Mouse (Mus musculus) olfactory bulb, adult 2 months (tissue): ENCODE data around the gene Gm17334. TPM values are rescaled to one million over a fixed set of nuclear protein-coding genes. Genes with fewer than 3 reads are reported as not detected.

Experiments
- H3K27ac ChIP-seq: fragments of 200-500 bp; 2 replicates; pipeline ENCODE4 v1.5.1; 2012; ENCODE audit warnings: low read depth, low read length; ENCODE audit not compliant: insufficient read depth
- H3K4me1 ChIP-seq: fragments of 200-500 bp; 2 replicates; pipeline ENCODE4 v1.6.1; 2012; ENCODE audit warnings: low read length; ENCODE audit not compliant: control insufficient read depth, insufficient read depth
- H3K4me3 ChIP-seq: fragments of 200-500 bp; 2 replicates; pipeline ENCODE4 v1.5.1; 2012; ENCODE audit warnings: mild to moderate bottlenecking, low read depth, low read length, moderate library complexity; ENCODE audit not compliant: insufficient read depth
- CTCF ChIP-seq: fragments of 200-500 bp; IDR thresholded peaks from 2 replicates; pipeline ENCODE4 v1.5.1; 2012; ENCODE audit warnings: low read depth, mild to moderate bottlenecking, low read length, moderate library complexity; ENCODE audit not compliant: insufficient read depth
- POLR2A ChIP-seq: fragments of 200-500 bp; IDR thresholded peaks from 2 replicates; pipeline ENCODE4 v1.6.1; 2012; ENCODE audit warnings: mild to moderate bottlenecking, low read depth, low read length, moderate library complexity; ENCODE audit not compliant: insufficient read depth
- WGBS: fragments of 180-500 bp; shearing (Covaris S2); methylation state at CpG from one replicate; pipeline ENCODE4 v1.1.7; 2018; 5-methylcytosine and 5-hydroxymethylcytosine counted together
- polyA plus RNA-seq: library from polyadenylated mRNA; stranded (reverse); fragments of >200 nt; gene quantifications from 2 replicates; pipeline ENCODE4 v1.2.4, GENCODE M21; 2012; ENCODE audit warnings: low replicate concordance; ENCODE audit not compliant: missing spikeins, insufficient read depth, insufficient read length

Gene Gm17334
- polyA plus RNA-seq, 1 experiment: not detected

DNA sequence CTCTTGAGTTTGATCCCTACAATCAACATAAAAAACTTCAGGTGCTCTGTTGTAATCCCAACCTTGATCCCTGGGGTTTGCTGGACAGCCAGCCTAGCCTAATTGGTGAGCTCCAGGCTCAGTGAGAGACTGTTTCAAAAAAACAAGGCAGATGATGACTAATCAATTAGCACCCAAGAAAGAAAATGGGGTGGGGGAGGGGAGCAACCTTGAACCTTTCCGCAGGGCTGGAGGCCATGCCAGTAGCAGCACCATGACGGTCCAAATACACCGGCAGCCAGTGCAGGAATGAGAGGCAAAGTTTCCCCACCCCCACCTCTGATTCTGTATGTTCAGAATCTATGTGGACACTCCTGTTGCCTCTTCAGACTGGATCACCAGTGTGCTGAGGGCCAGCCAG is 16.3 kb upstream of the Gm17334 start:
- no peak for TF ChIP-seq CTCF
- no peak for TF ChIP-seq POLR2A
- H3K27ac ChIP-seq: no peak overlapping the region
- 67% methylated on average over 3 of the region's 3 CpGs for WGBS
- no peak overlapping the region for H3K4me3 ChIP-seq
- H3K4me1 ChIP-seq: no peaks in the 10 kb centered on the region

DNA sequence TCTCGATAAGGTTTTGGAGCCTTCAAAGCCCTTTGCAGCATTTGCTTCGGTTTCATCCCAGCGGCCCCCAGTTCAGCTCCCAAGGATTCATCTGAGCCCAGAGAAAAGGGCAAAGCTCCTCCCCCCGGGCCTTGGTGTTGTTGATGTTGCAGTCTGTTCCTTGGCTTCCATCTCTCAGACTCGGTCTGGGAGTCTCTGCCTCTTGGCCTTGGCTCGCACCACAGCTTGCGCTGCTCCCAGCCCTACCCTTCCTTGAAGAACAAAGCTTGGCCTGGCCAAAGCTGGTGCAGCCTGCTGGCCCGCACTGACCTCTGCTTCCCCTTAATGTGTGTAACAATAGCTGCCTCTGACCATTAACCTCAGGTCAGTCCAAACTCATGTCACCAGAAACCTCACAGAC is 15.2 kb upstream of the Gm17334 start:
- no peak overlapping the region for H3K4me3 ChIP-seq
- 89% methylated on average over 8 of the region's 8 CpGs for WGBS
- H3K27ac ChIP-seq: no peak overlapping the region
- H3K4me1 ChIP-seq: no peaks in the 10 kb centered on the region
- TF ChIP-seq CTCF (no peak), POLR2A (no peak)

DNA sequence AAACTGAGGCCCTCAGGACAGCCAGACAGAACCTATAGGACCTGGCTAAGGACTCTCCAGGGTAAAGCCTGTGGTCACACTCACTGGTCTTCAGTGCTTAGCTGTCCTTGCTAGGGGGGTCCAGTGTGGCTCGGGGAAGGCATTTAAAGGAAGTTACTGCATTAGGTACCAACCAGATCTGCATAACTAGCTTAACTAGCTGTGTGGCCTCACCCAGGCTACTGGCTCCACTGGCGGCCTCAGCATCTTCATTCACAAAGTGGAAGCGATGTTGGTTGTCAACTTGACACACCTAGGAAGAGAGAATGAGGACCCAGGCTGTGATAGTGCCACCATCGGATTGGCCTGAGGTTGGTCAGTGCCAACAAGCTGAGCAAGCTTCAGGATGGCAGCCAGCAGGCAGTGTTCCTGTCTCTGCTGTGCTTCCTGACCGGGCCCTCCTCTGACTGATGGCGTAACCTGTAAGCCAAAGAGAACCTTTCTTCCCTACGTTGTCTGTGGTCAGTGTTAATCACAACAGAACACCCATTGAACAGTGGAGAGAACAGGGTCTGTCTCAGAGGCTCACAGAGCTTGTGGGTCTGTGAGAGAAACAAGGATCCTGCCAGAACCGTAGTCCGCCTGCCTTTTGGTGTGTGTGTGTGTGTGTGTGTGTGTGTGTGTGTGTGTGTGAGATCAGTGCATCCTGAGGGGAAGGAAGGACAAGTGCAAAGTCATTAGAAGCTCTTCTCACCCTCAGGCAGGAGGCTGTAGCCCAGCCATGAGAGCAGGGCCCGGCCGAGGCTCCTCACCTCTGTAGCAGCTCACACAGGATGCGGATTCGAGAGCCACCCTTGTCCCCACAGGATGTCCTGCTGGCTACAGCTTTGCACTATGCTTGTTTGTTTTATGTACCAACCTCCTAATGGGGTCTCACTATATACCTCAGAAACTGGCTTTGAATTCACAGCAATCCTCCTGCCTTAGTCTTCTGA is 13.4 kb upstream of the Gm17334 start:
- no peak overlapping the region for H3K27ac ChIP-seq
- H3K4me1 ChIP-seq: no peaks in the 10 kb centered on the region
- no peak overlapping the region for H3K4me3 ChIP-seq
- WGBS: 86% methylated on average over 13 of the region's 13 CpGs
- no peak for TF ChIP-seq CTCF
- no peak for TF ChIP-seq POLR2A

DNA sequence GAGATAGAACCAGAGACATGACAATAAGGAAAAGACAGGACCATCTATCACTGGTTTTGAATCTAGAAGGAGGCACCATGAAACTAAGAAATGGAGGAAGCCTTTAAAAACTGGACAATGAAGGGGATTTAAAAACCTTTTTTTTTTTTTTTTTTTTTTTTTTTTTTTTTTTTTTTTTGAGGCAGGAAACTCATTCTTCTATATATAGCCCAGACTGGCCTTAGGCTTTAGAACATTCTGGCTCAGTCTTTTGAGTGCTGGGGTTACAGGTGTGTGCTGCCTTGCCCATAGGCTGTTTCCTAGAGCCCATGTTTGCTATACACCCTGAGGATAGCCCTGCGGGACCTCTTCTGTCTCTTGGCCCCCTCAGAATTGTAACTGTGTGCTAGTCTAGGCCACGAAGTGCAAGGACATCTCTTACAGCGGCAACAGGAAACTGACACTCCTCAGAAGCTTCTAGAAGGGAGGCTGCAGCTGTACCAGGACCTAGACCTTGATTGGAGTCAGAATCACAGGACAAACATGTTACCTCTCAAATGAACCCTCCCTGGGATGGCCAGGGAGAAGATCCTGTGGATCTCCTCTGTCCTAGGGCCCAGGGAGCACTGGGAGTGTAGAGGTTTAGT is 12.4 kb upstream of the Gm17334 start:
- WGBS: 94% methylated on average over 3 of the region's 3 CpGs
- Histone ChIP-seq H3K4me3 (no peak overlapping the region), H3K27ac (no peak overlapping the region), H3K4me1 (no peaks in the 10 kb centered on the region)
- TF ChIP-seq POLR2A: no peak
- TF ChIP-seq CTCF: no peak

DNA sequence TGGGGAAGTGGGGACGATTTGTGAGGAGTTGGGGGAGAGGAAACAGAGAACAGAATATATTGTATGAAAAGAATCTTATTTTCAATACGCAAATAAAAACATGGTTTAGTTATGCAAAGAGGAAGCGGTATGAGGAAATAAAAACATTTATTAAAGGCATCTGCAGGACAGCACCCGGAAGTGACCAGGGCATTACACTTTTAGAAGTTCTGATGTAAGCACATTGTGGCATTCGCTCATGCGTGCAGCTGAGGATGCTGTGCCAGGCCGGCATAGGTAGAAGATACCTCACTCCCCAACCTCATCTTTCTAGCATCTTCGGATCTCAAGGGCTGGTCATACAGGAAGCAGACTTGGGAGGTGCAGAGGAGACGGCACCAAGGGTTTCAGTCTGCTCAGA is 10.3 kb upstream of the Gm17334 start:
- Histone ChIP-seq H3K27ac (no peak overlapping the region), H3K4me1 (no peaks in the 10 kb centered on the region), H3K4me3 (no peak overlapping the region)
- 89% methylated on average over 9 of the region's 9 CpGs for WGBS
- TF ChIP-seq CTCF: no peak
- TF ChIP-seq POLR2A: no peak

DNA sequence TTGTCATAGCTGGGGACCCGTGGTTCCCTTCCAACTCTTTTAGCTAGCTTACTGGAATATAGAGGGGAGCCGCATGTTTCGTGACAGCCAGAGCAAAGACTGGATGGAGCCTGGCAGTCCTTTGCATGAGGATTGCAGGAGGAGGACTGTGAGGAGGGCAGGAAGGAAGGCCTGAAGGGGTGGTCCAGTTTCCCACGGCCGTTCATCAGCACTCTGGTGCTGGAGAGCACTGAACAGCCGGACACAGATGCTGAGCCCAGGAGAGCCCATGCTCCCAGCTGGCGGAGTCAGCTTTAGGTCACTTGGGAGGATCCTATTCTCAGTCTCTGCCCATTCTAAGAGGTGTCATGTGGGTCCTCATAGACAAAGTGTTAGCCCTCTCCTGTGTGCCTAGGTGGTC is 9.0 kb upstream of the Gm17334 start:
- WGBS: 96% methylated on average over 7 of the region's 7 CpGs
- Histone ChIP-seq H3K4me3 (no peak overlapping the region), H3K4me1 (no peaks in the 10 kb centered on the region)

DNA sequence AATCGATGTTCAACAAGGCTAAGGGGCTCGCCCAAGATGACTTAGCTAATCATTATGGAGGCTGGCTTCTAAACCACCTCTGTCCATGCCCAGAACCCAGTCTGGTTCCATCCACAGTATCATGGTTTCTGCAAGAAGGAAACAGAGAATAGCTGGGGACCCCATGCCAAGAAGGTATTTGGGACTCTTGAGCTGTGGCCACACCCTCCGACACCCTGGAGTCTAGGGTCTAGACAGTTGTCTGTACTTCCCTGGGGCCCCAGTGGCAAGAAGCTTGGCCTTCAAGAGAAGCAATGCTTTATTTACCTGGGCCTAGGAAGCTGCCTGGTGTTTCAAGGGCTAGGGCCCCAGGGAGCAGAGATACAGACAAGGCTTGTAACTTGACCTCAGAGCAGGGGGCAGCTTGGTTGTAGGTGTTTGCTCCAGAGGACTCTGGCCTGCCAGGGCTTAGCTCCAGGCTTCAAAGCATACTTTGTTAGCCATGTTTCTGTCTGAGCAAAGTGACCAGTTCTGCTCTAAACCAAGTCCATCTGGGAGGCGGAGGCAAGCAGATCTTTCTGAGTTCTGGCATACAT is 8.3 kb upstream of the Gm17334 start:
- no peak overlapping the region for H3K27ac ChIP-seq
- no peak overlapping the region for H3K4me3 ChIP-seq
- WGBS: 88% methylated on average over 4 of the region's 4 CpGs
- TF ChIP-seq POLR2A (no peak), CTCF (no peak)
- H3K4me1 ChIP-seq: no peaks in the 10 kb centered on the region

More for the DNA sequence above, 9.0 kb upstream of the Gm17334 start:
- TF ChIP-seq CTCF (no peak), POLR2A (no peak)
- no peak overlapping the region for H3K27ac ChIP-seq

DNA sequence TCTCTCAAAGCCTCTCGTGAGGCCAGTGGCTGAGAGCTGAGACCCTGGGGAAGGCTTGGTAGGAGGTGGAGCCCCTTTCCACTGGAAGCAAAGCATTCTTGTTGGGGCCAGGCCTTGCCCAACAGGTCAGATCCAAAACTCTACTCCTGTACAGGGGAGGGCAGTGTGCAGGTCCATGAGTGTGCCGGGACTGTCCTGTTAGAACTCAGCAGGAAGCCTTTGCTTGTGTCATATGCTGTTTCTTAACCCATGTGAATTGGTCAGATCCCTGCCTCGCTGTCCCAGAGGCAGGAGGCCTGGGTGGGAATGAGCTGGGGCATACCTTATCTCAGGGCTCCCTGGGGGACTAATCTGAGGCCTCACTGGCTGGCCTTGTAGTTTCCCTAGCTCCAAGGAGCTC is 7.3 kb upstream of the Gm17334 start:
- no peaks in the 10 kb centered on the region for H3K4me1 ChIP-seq
- TF ChIP-seq CTCF (no peak), POLR2A (no peak)
- H3K27ac ChIP-seq: no peak overlapping the region
- H3K4me3 ChIP-seq: no peak overlapping the region
- WGBS: 81% methylated on average over 3 of the region's 3 CpGs

DNA sequence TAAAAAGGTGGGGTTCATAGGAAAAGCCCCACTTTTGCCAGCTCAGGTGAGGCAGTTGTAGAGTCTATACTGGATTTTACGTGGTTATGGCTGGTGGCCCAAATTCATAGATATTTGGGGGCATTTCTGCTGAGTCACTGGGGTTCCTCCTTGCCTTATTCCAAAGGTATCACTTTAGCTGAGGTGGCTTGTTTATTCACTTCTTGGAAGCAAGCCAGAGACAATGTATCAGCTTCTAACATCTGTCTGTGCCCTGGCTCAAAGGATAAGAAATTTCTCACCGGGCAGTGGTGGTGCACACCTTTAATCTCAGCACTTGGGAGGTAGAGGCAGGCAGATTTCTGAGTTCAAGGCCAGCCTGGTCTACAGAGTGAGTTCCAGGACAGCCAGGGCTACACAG is 6.8 kb upstream of the Gm17334 start:
- 84% methylated on average over 2 of the region's 2 CpGs for WGBS

More for the DNA sequence above, 6.8 kb upstream of the Gm17334 start:
- no peak for TF ChIP-seq CTCF
- Histone ChIP-seq H3K27ac (no peak overlapping the region), H3K4me1 (no peaks in the 10 kb centered on the region), H3K4me3 (no peak overlapping the region)
